Mouse (Mus musculus) lung, postnatal 4 days (tissue): ENCODE results near the gene Gm3526.
"Not testable (repeated sequence)": the region's sequence is repeated elsewhere in the genome, so short reads cannot be mapped to it uniquely, and the experiment has no call there.

Source experiments
- DNase-seq, 2 experiments: peaks; one replicate each; pipeline ENCODE4 v3.0.0; 2021

Gm3526 gene

GRCm38 (mm10) chr14:5260480-5260879, at the start of gene Gm3526:
TSS of gene Gm3526 (minus strand) at chr14:5260580.
- not testable (repeated sequence) for DNase-seq
